ENCODE assay signal across 33 mouse cellular contexts in the genomic region with DNA sequence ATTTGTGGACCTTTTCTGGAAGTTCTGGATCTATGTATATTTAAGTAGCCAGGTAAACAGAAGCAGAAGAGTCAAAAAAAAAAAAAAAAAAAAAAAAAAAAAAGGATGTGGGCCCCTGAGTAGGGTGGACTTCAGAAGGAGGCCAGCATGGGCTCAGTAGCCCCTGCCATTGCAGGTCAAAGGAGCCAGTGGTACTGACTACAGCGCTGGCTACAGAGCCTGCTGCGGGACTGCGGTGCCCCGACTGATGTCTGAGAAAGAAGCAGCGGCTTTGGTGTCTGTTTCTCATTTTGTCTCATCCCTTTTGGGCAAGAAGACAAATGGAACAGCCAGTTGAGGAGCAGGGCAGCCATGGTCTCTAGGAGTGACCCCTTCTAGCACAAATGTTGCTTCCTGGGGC.
A peak's percentile ranks its signal among the peaks of the same experiment; 100 is the strongest.
DNase-seq lines count a peak whose midpoint lies in the region; ATAC-seq lines count a peak whose summit lies in the region.
"Had no signal": no experiment of that assay in that cellular context is flagged by ENCODE, and none has a peak within 500 bp of the region (broad histone marks: within the 10 kb centered on the region; RNA-seq: fewer than 3 reads in every experiment).

No protein-coding gene starts in this region.

- no peak overlapping the region for H3K9ac ChIP-seq in liver, embryonic 12.5 days
- H3K9ac ChIP-seq: embryonic facial prominence, embryonic 15.5 days; forebrain, embryonic 15.5 days; heart, embryonic 15.5 days; hindbrain, embryonic 15.5 days; kidney, embryonic 15.5 days; limb, embryonic 12.5 days; midbrain, embryonic 13.5 days; neural tube, embryonic 15.5 days had no signal

- peak; percentile 75 for DNase-seq in heart, embryonic 10.5 days (ENCODE audit: low spot score)
- DNase-seq in heart, postnatal 10 days, result no peak
- no peak for DNase-seq in liver
- DNase-seq in embryonic facial prominence, embryonic 10.5 days (ENCODE audit: low spot score), result peak; percentile 12
- DNase-seq in thymus, adult 18-20 months, result no peak
- DNase-seq in cerebellum, adult 18-20 months, result no peak
- DNase-seq: adrenal gland, adult 8-10 months; cerebellum, adult 8-10 months; cerebellum, postnatal 25 days; gastrocnemius, adult 2 months; gastrocnemius, postnatal 36 days; heart, adult 18-20 months; heart, postnatal 4 days; kidney, adult 11 months; kidney, postnatal 25 days; lung, adult 18-20 months; lung, postnatal 4 days; retina, postnatal 1 day; right cerebral cortex, postnatal 14 days; thymus, postnatal 14 days had no signal

- H3K36me3 ChIP-seq in heart, embryonic 10.5 days, result no peaks in the 10 kb centered on the region
- H3K36me3 ChIP-seq in liver, embryonic 12.5 days, result no peaks in the 10 kb centered on the region
- H3K36me3 ChIP-seq in embryonic facial prominence, embryonic 10.5 days (replicated peaks), result no peaks in the 10 kb centered on the region
- H3K36me3 ChIP-seq: embryonic facial prominence, embryonic 15.5 days; forebrain, embryonic 15.5 days; heart, embryonic 15.5 days; hindbrain, embryonic 15.5 days; kidney, embryonic 15.5 days; limb, embryonic 12.5 days; midbrain, embryonic 13.5 days; neural tube, embryonic 15.5 days had no signal

- peaks cover 14% of the 10 kb centered on the region for H3K4me1 ChIP-seq in heart, embryonic 10.5 days
- peaks cover 39% of the 10 kb centered on the region for H3K4me1 ChIP-seq in liver, embryonic 12.5 days
- peaks cover 13% of the 10 kb centered on the region for H3K4me1 ChIP-seq in embryonic facial prominence, embryonic 10.5 days
- H3K4me1 ChIP-seq: embryonic facial prominence, embryonic 15.5 days; forebrain, embryonic 15.5 days; heart, embryonic 15.5 days; hindbrain, embryonic 15.5 days; kidney, embryonic 15.5 days; limb, embryonic 12.5 days; megakaryocyte, embryonic 14.5 days; neural tube, embryonic 15.5 days had no signal

- no peaks in the 10 kb centered on the region for H3K9me3 ChIP-seq in heart, embryonic 10.5 days
- no peaks in the 10 kb centered on the region for H3K9me3 ChIP-seq in liver, embryonic 12.5 days (replicated peaks)
- H3K9me3 ChIP-seq in embryonic facial prominence, embryonic 10.5 days, result no peaks in the 10 kb centered on the region
- H3K9me3 ChIP-seq: embryonic facial prominence, embryonic 15.5 days; forebrain, embryonic 15.5 days; heart, embryonic 15.5 days; hindbrain, embryonic 15.5 days; kidney, embryonic 15.5 days; limb, embryonic 12.5 days; midbrain, embryonic 13.5 days; neural tube, embryonic 15.5 days had no signal

- no peaks in the 10 kb centered on the region for H3K27me3 ChIP-seq in heart, embryonic 10.5 days (ENCODE audit: insufficient read depth, poor library complexity, severe bottlenecking)
- no peaks in the 10 kb centered on the region for H3K27me3 ChIP-seq in liver, embryonic 12.5 days (replicated peaks)
- no peaks in the 10 kb centered on the region for H3K27me3 ChIP-seq in embryonic facial prominence, embryonic 10.5 days (replicated peaks; ENCODE audit: low read depth, poor library complexity, severe bottlenecking)
- H3K27me3 ChIP-seq: embryonic facial prominence, embryonic 15.5 days; forebrain, embryonic 15.5 days; heart, embryonic 15.5 days; hindbrain, embryonic 15.5 days; kidney, embryonic 15.5 days; limb, embryonic 12.5 days; megakaryocyte, embryonic 14.5 days; midbrain, embryonic 13.5 days; neural tube, embryonic 15.5 days had no signal

- intact Hi-C loops in heart, postnatal 10 days (cut with DNase I), result no loop called here

- peak; percentile 72 for ATAC-seq in liver, embryonic 12.5 days
- ATAC-seq: CD4-positive, CD25-positive, alpha-beta regulatory T cell, adult 4 months; forebrain, embryonic 15.5 days; inflammation-experienced regulatory T-cells, adult 6 months; lung, postnatal 0 days; midbrain, embryonic 13.5 days had no signal

- H3K27ac ChIP-seq in heart, embryonic 10.5 days, result peak overlapping the region; percentile 62; the same call in 1 of the 2 replicates
- peak overlapping the region; percentile 61 for H3K27ac ChIP-seq in liver, embryonic 12.5 days
- peak overlapping the region; percentile 51; the same call in 1 of the 2 replicates for H3K27ac ChIP-seq in embryonic facial prominence, embryonic 10.5 days (replicated peaks)
- H3K27ac ChIP-seq: embryonic facial prominence, embryonic 15.5 days; forebrain, embryonic 15.5 days; gastrocnemius, adult 2 months; heart, embryonic 15.5 days; hindbrain, embryonic 15.5 days; kidney, embryonic 15.5 days; limb, embryonic 12.5 days; midbrain, embryonic 13.5 days; neural tube, embryonic 15.5 days had no signal

- peak overlapping the region; percentile 58 for H3K4me2 ChIP-seq in liver, embryonic 12.5 days
- H3K4me2 ChIP-seq: embryonic facial prominence, embryonic 15.5 days; forebrain, embryonic 15.5 days; heart, embryonic 15.5 days; hindbrain, embryonic 15.5 days; kidney, embryonic 15.5 days; limb, embryonic 12.5 days; midbrain, embryonic 13.5 days; neural tube, embryonic 15.5 days had no signal

- H3K4me3 ChIP-seq in heart, embryonic 10.5 days, result no peak overlapping the region
- 0 out of 2 replicates have a peak overlapping the region, but pooled peaks have one; percentile 19 for H3K4me3 ChIP-seq in liver, embryonic 12.5 days
- no peak overlapping the region for H3K4me3 ChIP-seq in embryonic facial prominence, embryonic 10.5 days
- H3K4me3 ChIP-seq: embryonic facial prominence, embryonic 15.5 days; forebrain, embryonic 15.5 days; gastrocnemius, adult 2 months; heart, embryonic 15.5 days; hindbrain, embryonic 15.5 days; kidney, embryonic 15.5 days; limb, embryonic 12.5 days; megakaryocyte, embryonic 14.5 days; midbrain, embryonic 13.5 days; neural tube, embryonic 15.5 days had no signal

- 72% methylated on average over 5 of the region's 5 CpGs for WGBS in heart, embryonic 10.5 days
- 69% methylated on average over 5 of the region's 5 CpGs for WGBS in liver, embryonic 12.5 days (ENCODE audit: insufficient replicate concordance)
- 73% methylated on average over 5 of the region's 5 CpGs for WGBS in embryonic facial prominence, embryonic 10.5 days

Comparison
In these comparisons a context has a peak if more than half of its experiments do, and no peak if none do; other contexts are left out.
1. DNase-seq: peak in heart, embryonic 10.5 days (single experiment) and embryonic facial prominence, embryonic 10.5 days (single experiment); none in heart, postnatal 10 days (0 of 2), liver (single experiment), thymus, adult 18-20 months (0 of 2) and cerebellum, adult 18-20 months (0 of 2).
2. Peak in every context shown above with its lines, with median percentiles within 50 percentile points of each other: H3K27ac ChIP-seq.